Mouse (Mus musculus) forebrain, embryonic 16.5 days (tissue): ENCODE measurements around the gene Htr6. TPM values are rescaled to one million over a fixed set of nuclear protein-coding genes. Genes with fewer than 3 reads are reported as not detected.

Experiments used
- ATAC-seq: fragments of 200-750 bp; cut with Nextera tagmentation; 2 replicates; pipeline ENCODE4 v1.8.0; 2017; ENCODE audit warnings: mild to moderate bottlenecking, moderate library complexity
- H3K27ac ChIP-seq: fragments of 300-500 bp; sonication (generic); 2 replicates; pipeline ENCODE4 v1.5.1; 2014; ENCODE audit warnings: low read length, control low read depth
- H3K27me3 ChIP-seq: fragments of 300-500 bp; sonication (generic); replicated peaks from 2 replicates; pipeline ENCODE4 v1.6.1; 2014; ENCODE audit warnings: low read length; ENCODE audit not compliant: control insufficient read depth, insufficient read depth
- H3K36me3 ChIP-seq: fragments of 300-500 bp; sonication (generic); 2 replicates; pipeline ENCODE4 v1.6.1; 2014; ENCODE audit not compliant: control insufficient read depth, insufficient read depth
- H3K4me1 ChIP-seq: fragments of 300-500 bp; sonication (generic); replicated peaks from 2 replicates; pipeline ENCODE4 v1.6.1; 2014; ENCODE audit warnings: low read length; ENCODE audit not compliant: control insufficient read depth, insufficient read depth
- H3K4me2 ChIP-seq: fragments of 300-500 bp; sonication (generic); 2 replicates; pipeline ENCODE4 v1.6.1; 2014; ENCODE audit warnings: mild to moderate bottlenecking, low read length, control low read depth
- H3K4me3 ChIP-seq: fragments of 300-500 bp; sonication (generic); replicated peaks from 2 replicates; pipeline ENCODE4 v1.5.1; 2014; ENCODE audit warnings: mild to moderate bottlenecking, low read length, control low read depth
- H3K9ac ChIP-seq: fragments of 300-500 bp; sonication (generic); replicated peaks from 2 replicates; pipeline ENCODE4 v1.6.1; 2014; ENCODE audit warnings: low read depth, low read length, control low read depth
- H3K9me3 ChIP-seq: fragments of 300-500 bp; sonication (generic); 2 replicates; pipeline ENCODE4 v1.6.1; 2016; ENCODE audit warnings: low read length; ENCODE audit not compliant: control insufficient read depth
- WGBS: fragments of 180-500 bp; shearing (Covaris S2); extraction: QIAGEN DNeasy Blood & Tissue Kit; methylation state at CpG from one replicate; pipeline ENCODE4 v1.1.7; 2014; 5-methylcytosine and 5-hydroxymethylcytosine counted together
- polyA plus RNA-seq: library from polyadenylated mRNA; unstranded; fragments of >200 nt; fragmentation: Nextera tagmentation; extraction: Ambion mirVana; gene quantifications from 2 replicates; pipeline ENCODE4 v1.2.1, GENCODE M21; 2015

Gene Htr6
- polyA plus RNA-seq, 1 experiment from 2014 or later = 0.60 TPM

- Histone ChIP-seq H3K9ac (no peak overlapping the region), H3K4me2 (no peak overlapping the region), H3K27me3 (no peaks in the 10 kb centered on the region), H3K36me3 (no peaks in the 10 kb centered on the region), H3K9me3 (no peaks in the 10 kb centered on the region), H3K4me3 (no peak overlapping the region), H3K4me1 (peaks cover 7% of the 10 kb centered on the region), H3K27ac (no peak overlapping the region)
- no peak for ATAC-seq
- 74% methylated on average over 6 of the region's 6 CpGs for WGBS
Measured at GRCm38 (mm10) chr4:139030675-139031074, 44.7 kb downstream of the Htr6 start.

- Histone ChIP-seq H3K27ac (peak overlapping the region; percentile 43; the same call in 1 of the 2 replicates), H3K4me1 (peaks cover 8% of the 10 kb centered on the region), H3K9me3 (no peaks in the 10 kb centered on the region), H3K27me3 (no peaks in the 10 kb centered on the region), H3K4me3 (no peak overlapping the region), H3K4me2 (no peak overlapping the region), H3K9ac (no peak overlapping the region), H3K36me3 (no peaks in the 10 kb centered on the region)
- ATAC-seq = peak; percentile 85
- 0% methylated on average over 2 of the region's 2 CpGs for WGBS
Measured at GRCm38 (mm10) chr4:139024379-139024778, 51.0 kb downstream of the Htr6 start.

- ATAC-seq = no peak
- Histone ChIP-seq H3K9ac (no peak overlapping the region), H3K4me1 (peaks cover 8% of the 10 kb centered on the region), H3K4me3 (no peak overlapping the region), H3K9me3 (no peaks in the 10 kb centered on the region), H3K36me3 (no peaks in the 10 kb centered on the region), H3K27me3 (no peaks in the 10 kb centered on the region), H3K27ac (no peak overlapping the region), H3K4me2 (no peak overlapping the region)
- 55% methylated on average over 3 of the region's 3 CpGs for WGBS
Measured at GRCm38 (mm10) chr4:139020385-139020784, 55.0 kb downstream of the Htr6 start.

- Histone ChIP-seq H3K36me3 (no peaks in the 10 kb centered on the region), H3K27me3 (no peaks in the 10 kb centered on the region), H3K27ac (no peak overlapping the region), H3K9ac (no peak overlapping the region), H3K4me2 (no peak overlapping the region), H3K4me1 (peaks cover 5% of the 10 kb centered on the region), H3K4me3 (no peak overlapping the region), H3K9me3 (no peaks in the 10 kb centered on the region)
- 74% methylated on average over 13 of the region's 13 CpGs for WGBS
- no peak for ATAC-seq
Measured at GRCm38 (mm10) chr4:139019413-139019812, 56.0 kb downstream of the Htr6 start.

GRCm38 (mm10) chr4:139018976-139019375, 56.4 kb downstream of the Htr6 start:
- ATAC-seq = no peak
- Histone ChIP-seq H3K4me3 (no peak overlapping the region), H3K9ac (no peak overlapping the region), H3K36me3 (no peaks in the 10 kb centered on the region), H3K27ac (no peak overlapping the region), H3K27me3 (no peaks in the 10 kb centered on the region), H3K9me3 (no peaks in the 10 kb centered on the region), H3K4me1 (peaks cover under 1% of the 10 kb centered on the region), H3K4me2 (no peak overlapping the region)
- 50% methylated on average over 4 of the region's 4 CpGs for WGBS

GRCm38 (mm10) chr4:139018388-139018787, 57.0 kb downstream of the Htr6 start:
- Histone ChIP-seq H3K27ac (no peak overlapping the region), H3K4me3 (no peak overlapping the region), H3K4me1 (no peaks in the 10 kb centered on the region), H3K9me3 (no peaks in the 10 kb centered on the region), H3K4me2 (no peak overlapping the region), H3K9ac (no peak overlapping the region), H3K36me3 (no peaks in the 10 kb centered on the region), H3K27me3 (no peaks in the 10 kb centered on the region)
- WGBS = 90% methylated on average over 14 of the region's 14 CpGs
- ATAC-seq = no peak

- no peak for ATAC-seq
- Histone ChIP-seq H3K9me3 (no peaks in the 10 kb centered on the region), H3K9ac (no peak overlapping the region), H3K27ac (no peak overlapping the region), H3K4me1 (no peaks in the 10 kb centered on the region), H3K4me3 (no peak overlapping the region), H3K36me3 (no peaks in the 10 kb centered on the region), H3K4me2 (no peak overlapping the region), H3K27me3 (no peaks in the 10 kb centered on the region)
- WGBS = 79% methylated on average over 6 of the region's 6 CpGs
Measured at GRCm38 (mm10) chr4:139014793-139015192, 60.6 kb downstream of the Htr6 start.

- no peak overlapping the region for H3K27ac ChIP-seq
- no peaks in the 10 kb centered on the region for H3K9me3 ChIP-seq
- H3K4me3 ChIP-seq = no peak overlapping the region
- no peak overlapping the region for H3K9ac ChIP-seq
- no peaks in the 10 kb centered on the region for H3K36me3 ChIP-seq
- WGBS = 91% methylated on average over 11 of the region's 11 CpGs
- no peak for ATAC-seq
- no peaks in the 10 kb centered on the region for H3K4me1 ChIP-seq
- H3K27me3 ChIP-seq = no peaks in the 10 kb centered on the region
- H3K4me2 ChIP-seq = no peak overlapping the region
Measured at GRCm38 (mm10) chr4:139013281-139013680, 62.1 kb downstream of the Htr6 start.

- no peak overlapping the region for H3K9ac ChIP-seq
- no peaks in the 10 kb centered on the region for H3K27me3 ChIP-seq
- no peaks in the 10 kb centered on the region for H3K36me3 ChIP-seq
- H3K4me2 ChIP-seq = no peak overlapping the region
- H3K27ac ChIP-seq = no peak overlapping the region
- H3K4me3 ChIP-seq = no peak overlapping the region
- H3K4me1 ChIP-seq = no peaks in the 10 kb centered on the region
- no peak for ATAC-seq
- 94% methylated on average over 13 of the region's 13 CpGs for WGBS
- no peaks in the 10 kb centered on the region for H3K9me3 ChIP-seq
Measured at GRCm38 (mm10) chr4:139011201-139011702, 64.1 kb downstream of the Htr6 start.
